25 mouse cellular contexts compared by ENCODE assay signal in genomic region chr16:76419849-76420248, GRCm38 (mm10). TPM values are rescaled to one million over a fixed set of nuclear protein-coding genes. Genes with fewer than 3 reads are reported as not detected.
DNase-seq lines count a peak whose midpoint lies in the region; ATAC-seq and TF ChIP-seq lines count a peak whose summit lies in the region.
"Had no signal": no experiment of that assay in that cellular context is flagged by ENCODE, and none has a peak within 500 bp of the region (broad histone marks: within the 10 kb centered on the region; RNA-seq: fewer than 3 reads in every experiment).

No protein-coding gene starts in this region.

- H3K4me1 ChIP-seq in embryonic facial prominence, embryonic 14.5 days (ENCODE audit: control insufficient read depth, insufficient read depth, low read length), result no peaks in the 10 kb centered on the region
- H3K4me1 ChIP-seq in embryonic facial prominence, embryonic 10.5 days, result no peaks in the 10 kb centered on the region
- no peaks in the 10 kb centered on the region for H3K4me1 ChIP-seq in forebrain, postnatal 0 days (ENCODE audit: insufficient read depth)
- H3K4me1 ChIP-seq in forebrain, embryonic 13.5 days, result no peaks in the 10 kb centered on the region
- H3K4me1 ChIP-seq in lung, embryonic 14.5 days (ENCODE audit: insufficient read depth), result 0 out of 2 replicates have a peak, but pooled peaks cover 3% of the 10 kb centered on the region
- no peaks in the 10 kb centered on the region for H3K4me1 ChIP-seq in lung, adult 2 months (ENCODE audit: control insufficient read depth, insufficient read depth, low read length)
- H3K4me1 ChIP-seq: embryonic facial prominence, embryonic 13.5 days; forebrain, embryonic 12.5 days had no signal

- TF ChIP-seq POLR2A in lung, adult 2 months (IDR thresholded peaks at IDR 0.05; ENCODE audit: borderline replicate concordance, extremely low read depth, low read depth, low read length), result no peak

- DNase-seq in embryonic facial prominence, embryonic 14.5 days (ENCODE audit: low spot score), result peak; percentile 40
- DNase-seq in embryonic facial prominence, embryonic 10.5 days (ENCODE audit: low spot score), result no peak
- DNase-seq in forebrain, postnatal 0 days, result peak; percentile 39
- peak; percentile 75 for DNase-seq in lung, embryonic 14.5 days
- no peak for DNase-seq in lung, adult 2 months
- DNase-seq in adipocyte (ENCODE audit: low spot score) (peak; percentile 42), liver (no peak)
- DNase-seq: adrenal gland, adult 2 months; adrenal gland, postnatal 10 days; adrenal gland, postnatal 25 days; B cell, adult 2 months; cerebellum, adult 11-12 months; cerebellum, adult 2 months; cerebellum, adult 9-10 months; cerebellum, postnatal 10 days; cerebellum, postnatal 25 days had no signal

- no peak for ATAC-seq in embryonic facial prominence, embryonic 14.5 days (ENCODE audit: low read depth)
- ATAC-seq in forebrain, postnatal 0 days, result peak; percentile 53
- no peak for ATAC-seq in forebrain, embryonic 13.5 days
- 0 out of 2 replicates have a peak, but pooled peaks have one; percentile 28 for ATAC-seq in lung, embryonic 14.5 days (ENCODE audit: insufficient read depth)
- ATAC-seq: activated CD4-positive, CD25-positive, alpha-beta regulatory T cell, adult 4 months; CD4-positive, CD25-positive, alpha-beta regulatory T cell, adult 4 months; forebrain, embryonic 16.5 days; Patski had no signal

- 68% methylated on average over 8 of the region's 8 CpGs for WGBS in embryonic facial prominence, embryonic 14.5 days
- 80% methylated on average over 8 of the region's 8 CpGs for WGBS in embryonic facial prominence, embryonic 10.5 days
- WGBS in forebrain, postnatal 0 days, result 49% methylated on average over 8 of the region's 8 CpGs
- WGBS in forebrain, embryonic 13.5 days, result 80% methylated on average over 8 of the region's 8 CpGs
- 38% methylated on average over 8 of the region's 8 CpGs for WGBS in lung, embryonic 14.5 days
- WGBS in lung, adult 2 months, result 63% methylated on average over 8 of the region's 8 CpGs

- no peak for TF ChIP-seq CTCF in forebrain, postnatal 0 days (IDR thresholded peaks at IDR 0.05; ENCODE audit: low read depth)
- TF ChIP-seq CTCF in lung, embryonic 14.5 days (IDR thresholded peaks at IDR 0.05; ENCODE audit: low read depth), result no peak
- TF ChIP-seq CTCF in lung, adult 2 months (IDR thresholded peaks at IDR 0.05; ENCODE audit: insufficient read depth, low read length), result no peak

- no peak overlapping the region for H3K27ac ChIP-seq in embryonic facial prominence, embryonic 14.5 days (replicated peaks; ENCODE audit: low read depth, low read length)
- H3K27ac ChIP-seq in embryonic facial prominence, embryonic 10.5 days (replicated peaks), result no peak overlapping the region
- no peak overlapping the region for H3K27ac ChIP-seq in forebrain, postnatal 0 days (ENCODE audit: low read depth, low read length)
- no peak overlapping the region for H3K27ac ChIP-seq in forebrain, embryonic 13.5 days
- H3K27ac ChIP-seq in lung, embryonic 14.5 days (ENCODE audit: low read depth), result no peak overlapping the region
- H3K27ac ChIP-seq: embryonic facial prominence, embryonic 13.5 days; forebrain, embryonic 12.5 days had no signal

- H3K27me3 ChIP-seq in embryonic facial prominence, embryonic 14.5 days (replicated peaks; ENCODE audit: control insufficient read depth, insufficient read depth, low read length), result no peaks in the 10 kb centered on the region
- H3K27me3 ChIP-seq in embryonic facial prominence, embryonic 10.5 days (replicated peaks; ENCODE audit: low read depth, poor library complexity, severe bottlenecking), result no peaks in the 10 kb centered on the region
- H3K27me3 ChIP-seq in forebrain, postnatal 0 days (ENCODE audit: insufficient read depth, low read length), result no peaks in the 10 kb centered on the region
- H3K27me3 ChIP-seq in forebrain, embryonic 13.5 days, result no peaks in the 10 kb centered on the region
- H3K27me3 ChIP-seq in lung, embryonic 14.5 days (ENCODE audit: insufficient read depth, low read length), result no peaks in the 10 kb centered on the region
- H3K27me3 ChIP-seq: CH12.LX; embryonic facial prominence, embryonic 13.5 days; forebrain, embryonic 12.5 days; Patski had no signal

- no peaks in the 10 kb centered on the region for H3K36me3 ChIP-seq in embryonic facial prominence, embryonic 14.5 days (ENCODE audit: control insufficient read depth, insufficient read depth, low read length)
- no peaks in the 10 kb centered on the region for H3K36me3 ChIP-seq in embryonic facial prominence, embryonic 10.5 days (replicated peaks)
- no peaks in the 10 kb centered on the region for H3K36me3 ChIP-seq in forebrain, postnatal 0 days (ENCODE audit: insufficient read depth)
- H3K36me3 ChIP-seq in forebrain, embryonic 13.5 days (ENCODE audit: poor library complexity, severe bottlenecking), result no peaks in the 10 kb centered on the region
- H3K36me3 ChIP-seq in lung, embryonic 14.5 days (ENCODE audit: insufficient read depth), result no peaks in the 10 kb centered on the region
- H3K36me3 ChIP-seq: embryonic facial prominence, embryonic 13.5 days; forebrain, embryonic 12.5 days; G1E had no signal

- no peak overlapping the region for H3K4me2 ChIP-seq in embryonic facial prominence, embryonic 14.5 days (ENCODE audit: low read depth, low read length)
- H3K4me2 ChIP-seq in forebrain, postnatal 0 days (ENCODE audit: low read depth), result no peak overlapping the region
- H3K4me2 ChIP-seq in forebrain, embryonic 13.5 days, result no peak overlapping the region
- H3K4me2 ChIP-seq in lung, embryonic 14.5 days, result no peak overlapping the region
- H3K4me2 ChIP-seq: embryonic facial prominence, embryonic 13.5 days; forebrain, embryonic 12.5 days had no signal

- no peak overlapping the region for H3K4me3 ChIP-seq in embryonic facial prominence, embryonic 14.5 days (ENCODE audit: low read depth, low read length)
- H3K4me3 ChIP-seq in embryonic facial prominence, embryonic 10.5 days, result no peak overlapping the region
- H3K4me3 ChIP-seq in forebrain, postnatal 0 days (ENCODE audit: low read depth, low read length), result no peak overlapping the region
- H3K4me3 ChIP-seq in forebrain, embryonic 13.5 days, result no peak overlapping the region
- no peak overlapping the region for H3K4me3 ChIP-seq in lung, embryonic 14.5 days (ENCODE audit: low read depth, low read length)
- no peak overlapping the region for H3K4me3 ChIP-seq in lung, adult 2 months (replicated peaks; ENCODE audit: extremely low read depth, low read depth, low read length)
- H3K4me3 ChIP-seq: embryonic facial prominence, embryonic 13.5 days; forebrain, embryonic 12.5 days had no signal

- H3K9ac ChIP-seq in embryonic facial prominence, embryonic 14.5 days (ENCODE audit: low read depth, low read length), result no peak overlapping the region
- H3K9ac ChIP-seq in forebrain, postnatal 0 days, result no peak overlapping the region
- no peak overlapping the region for H3K9ac ChIP-seq in forebrain, embryonic 13.5 days
- no peak overlapping the region for H3K9ac ChIP-seq in lung, embryonic 14.5 days
- H3K9ac ChIP-seq: embryonic facial prominence, embryonic 13.5 days; forebrain, embryonic 12.5 days had no signal

- no peaks in the 10 kb centered on the region for H3K9me3 ChIP-seq in embryonic facial prominence, embryonic 14.5 days (ENCODE audit: control insufficient read depth, low read length)
- no peaks in the 10 kb centered on the region for H3K9me3 ChIP-seq in embryonic facial prominence, embryonic 10.5 days
- H3K9me3 ChIP-seq in forebrain, postnatal 0 days (ENCODE audit: low read length), result no peaks in the 10 kb centered on the region
- H3K9me3 ChIP-seq in forebrain, embryonic 13.5 days (replicated peaks), result no peaks in the 10 kb centered on the region
- no peaks in the 10 kb centered on the region for H3K9me3 ChIP-seq in lung, embryonic 14.5 days (ENCODE audit: low read depth, low read length)
- H3K9me3 ChIP-seq: embryonic facial prominence, embryonic 13.5 days; forebrain, embryonic 12.5 days; G1E had no signal

RNA-seq across cellular contexts. Expression of gene Nrip1, which starts 46.2 kb away (rescaled TPM):
- 34.5 and 35.5 TPM in 2 replicates for polyA plus RNA-seq in embryonic facial prominence, embryonic 14.5 days (2014; fragmentation: Nextera tagmentation; extraction: Ambion mirVana)
- 58.3 and 60.8 TPM in 2 replicates for polyA plus RNA-seq in embryonic facial prominence, embryonic 10.5 days (2016; fragmentation: Nextera tagmentation; extraction: Ambion mirVana)
- 31.0 and 40.9 TPM in 2 replicates for total RNA-seq in forebrain, postnatal 0 days (2014; rRNA removed)
- 30.0 and 34.8 TPM in 2 replicates for polyA plus RNA-seq in forebrain, postnatal 0 days (2015; fragmentation: Nextera tagmentation; extraction: Ambion mirVana)
- 23.3 and 25.3 TPM in 2 replicates for polyA plus RNA-seq in forebrain, embryonic 13.5 days (2015; fragmentation: Nextera tagmentation; extraction: Ambion mirVana)
- polyA plus RNA-seq in lung, embryonic 14.5 days (2014; fragmentation: Nextera tagmentation; extraction: Ambion mirVana), result 53.1 and 55.2 TPM in 2 replicates
- 7.6 and 8.0 TPM in 2 replicates for polyA plus RNA-seq in lung, adult 2 months (2012; rRNA removed)
- total RNA-seq: CH12.LX had no signal

Comparison
In these comparisons a context has a peak if more than half of its experiments do, and no peak if none do; other contexts are left out.
1. ATAC-seq: peak in forebrain, postnatal 0 days (single experiment) and lung, embryonic 14.5 days (single experiment); none in embryonic facial prominence, embryonic 14.5 days (single experiment) and forebrain, embryonic 13.5 days (single experiment).
2. DNase-seq: peak in embryonic facial prominence, embryonic 14.5 days (single experiment), forebrain, postnatal 0 days (single experiment), lung, embryonic 14.5 days (single experiment) and adipocyte (single experiment); none in embryonic facial prominence, embryonic 10.5 days (single experiment), lung, adult 2 months (single experiment) and liver (single experiment).